Mouse (Mus musculus): Measurements from ENCODE around the gene Extl1. TPM values are rescaled to one million over a fixed set of nuclear protein-coding genes. Genes with fewer than 3 reads are reported as not detected.
"Not testable (repeated sequence)": the region's sequence is repeated elsewhere in the genome, so short reads cannot be mapped to it uniquely, and the experiment has no call there.

The Extl1 gene
- polyA plus RNA-seq, 1 experiment, result 13.0 TPM

GRCm38 (mm10) chr4:134348545-134348944, 35.1 kb downstream of the Extl1 start:
- DNase-seq, result no peak

DNA sequence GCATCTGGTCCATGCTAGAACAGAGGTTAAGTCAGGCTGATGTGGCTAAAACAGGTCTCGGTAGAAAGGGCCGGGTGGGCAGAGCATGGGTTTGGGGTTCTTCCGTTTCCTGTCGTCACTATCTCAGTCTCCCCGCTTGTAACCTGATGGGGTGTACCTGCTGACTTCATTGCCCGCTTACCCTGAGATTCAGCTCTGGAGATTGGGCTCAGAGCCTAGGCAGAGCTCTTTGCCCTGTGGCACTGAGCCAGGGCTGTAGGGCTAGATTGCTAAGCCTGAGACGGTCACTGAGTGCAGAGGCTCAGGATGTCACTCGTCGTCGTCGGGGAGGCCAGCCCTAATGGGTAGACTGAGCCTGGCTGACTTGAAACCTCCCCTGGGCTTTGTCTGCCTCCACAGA, 35.6 kb downstream of the Extl1 start:
- Histone ChIP-seq H3K27me3 (ENCODE audit: control insufficient read depth, insufficient read depth, low read length) (no peaks in the 10 kb centered on the region; the same call in 1 of the 2 replicates), H3K27ac (ENCODE audit: insufficient read depth, low read length) (no peak overlapping the region), H3K4me1 (ENCODE audit: control insufficient read depth, insufficient read depth, low read length) (no peaks in the 10 kb centered on the region; the same call in 1 of the 2 replicates), H3K4me3 (replicated peaks; ENCODE audit: insufficient read depth, low read depth, low read length) (no peak overlapping the region)
- DNase-seq, result no peak
- 38% methylated on average over 11 of the region's 11 CpGs for WGBS
- TF ChIP-seq CTCF (IDR thresholded peaks at IDR 0.05; ENCODE audit: borderline replicate concordance, insufficient read depth, low read depth, low read length) (no peak), POLR2A (IDR thresholded peaks at IDR 0.05; ENCODE audit: borderline replicate concordance, insufficient read depth, low read length) (no peak)

More at GRCm38 (mm10) chr4:134348545-134348944, 35.1 kb downstream of the Extl1 start:
- WGBS, result 66% methylated on average over 5 of the region's 5 CpGs
- TF ChIP-seq CTCF (IDR thresholded peaks at IDR 0.05; ENCODE audit: borderline replicate concordance, insufficient read depth, low read depth, low read length), result no peak
- TF ChIP-seq POLR2A (IDR thresholded peaks at IDR 0.05; ENCODE audit: borderline replicate concordance, insufficient read depth, low read length), result no peak
- no peak overlapping the region for H3K27ac ChIP-seq (ENCODE audit: insufficient read depth, low read length)
- H3K27me3 ChIP-seq (ENCODE audit: control insufficient read depth, insufficient read depth, low read length), result no peaks in the 10 kb centered on the region
- no peak overlapping the region for H3K4me3 ChIP-seq (replicated peaks; ENCODE audit: insufficient read depth, low read depth, low read length)
- no peaks in the 10 kb centered on the region for H3K4me1 ChIP-seq (ENCODE audit: control insufficient read depth, insufficient read depth, low read length)

DNA sequence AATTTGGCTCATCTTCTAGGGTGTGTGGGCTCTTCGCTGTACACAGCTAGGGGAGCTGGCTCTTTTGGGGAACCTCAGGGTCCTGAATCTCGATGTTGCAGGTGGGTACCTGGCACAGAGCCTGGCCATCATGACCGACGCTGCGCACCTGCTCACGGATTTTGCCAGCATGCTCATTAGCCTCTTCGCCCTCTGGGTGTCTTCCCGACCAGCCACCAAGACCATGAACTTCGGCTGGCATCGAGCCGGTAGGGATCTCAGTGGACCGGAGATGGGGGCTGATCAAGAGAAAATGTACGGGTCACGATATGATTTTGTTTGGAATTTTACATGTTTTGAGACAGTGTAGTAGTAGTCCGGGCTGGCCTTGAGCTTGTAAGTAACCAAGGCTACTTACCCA, 37.8 kb downstream of the Extl1 start:
- no peak for TF ChIP-seq CTCF (IDR thresholded peaks at IDR 0.05; ENCODE audit: borderline replicate concordance, insufficient read depth, low read depth, low read length)
- TF ChIP-seq POLR2A (IDR thresholded peaks at IDR 0.05; ENCODE audit: borderline replicate concordance, insufficient read depth, low read length), result no peak
- DNase-seq, result no peak
- WGBS, result 63% methylated on average over 15 of the region's 15 CpGs

DNA sequence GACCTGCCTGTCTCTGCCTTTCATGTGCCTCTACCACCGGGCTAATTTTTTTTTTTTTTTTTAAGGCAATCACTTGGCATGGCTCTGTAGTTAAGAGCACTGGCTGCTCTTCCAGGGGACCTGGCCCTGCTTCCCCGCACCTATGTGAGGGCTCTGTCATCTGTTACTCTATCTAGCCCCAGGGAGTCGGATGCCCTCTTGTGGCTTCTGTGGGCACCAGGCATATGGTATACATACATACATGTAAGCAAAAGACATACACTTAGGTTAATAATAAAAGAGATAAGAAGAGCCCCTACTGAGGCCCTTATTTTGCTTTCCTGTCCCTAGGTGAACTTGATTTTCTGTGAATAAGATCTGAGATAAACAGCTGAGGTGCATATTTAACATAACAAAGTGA, 39.0 kb downstream of the Extl1 start:
- Histone ChIP-seq H3K27me3 (ENCODE audit: control insufficient read depth, insufficient read depth, low read length) (peaks cover 2% of the 10 kb centered on the region; the same call in 1 of the 2 replicates), H3K4me3 (replicated peaks; ENCODE audit: insufficient read depth, low read depth, low read length) (no peak overlapping the region), H3K4me1 (ENCODE audit: control insufficient read depth, insufficient read depth, low read length) (no peaks in the 10 kb centered on the region; the same call in 1 of the 2 replicates), H3K27ac (ENCODE audit: insufficient read depth, low read length) (no peak overlapping the region)
- WGBS, result 61% methylated on average over 3 of the region's 3 CpGs
- DNase-seq, result no peak
- TF ChIP-seq CTCF (IDR thresholded peaks at IDR 0.05; ENCODE audit: borderline replicate concordance, insufficient read depth, low read depth, low read length), result no peak
- no peak for TF ChIP-seq POLR2A (IDR thresholded peaks at IDR 0.05; ENCODE audit: borderline replicate concordance, insufficient read depth, low read length)

More for the DNA sequence above, 37.8 kb downstream of the Extl1 start:
- Histone ChIP-seq H3K27ac (ENCODE audit: insufficient read depth, low read length) (no peak overlapping the region), H3K4me3 (replicated peaks; ENCODE audit: insufficient read depth, low read depth, low read length) (no peak overlapping the region), H3K4me1 (ENCODE audit: control insufficient read depth, insufficient read depth, low read length) (no peaks in the 10 kb centered on the region; the same call in 1 of the 2 replicates), H3K27me3 (ENCODE audit: control insufficient read depth, insufficient read depth, low read length) (peaks cover 2% of the 10 kb centered on the region; the same call in 1 of the 2 replicates)

- Histone ChIP-seq H3K4me1 (ENCODE audit: control insufficient read depth, insufficient read depth, low read length) (no peaks in the 10 kb centered on the region; the same call in 1 of the 2 replicates), H3K27ac (ENCODE audit: insufficient read depth, low read length) (no peak within 1 kb of the TSS), H3K4me3 (replicated peaks; ENCODE audit: insufficient read depth, low read depth, low read length) (no peak within 1 kb of the TSS), H3K27me3 (ENCODE audit: control insufficient read depth, insufficient read depth, low read length) (peaks cover 2% of the 10 kb centered on the region; the same call in 1 of the 2 replicates)
- WGBS, result 3% methylated on average over 61 of the region's 61 CpGs
- TF ChIP-seq POLR2A (IDR thresholded peaks at IDR 0.05; ENCODE audit: borderline replicate concordance, insufficient read depth, low read length) (no peak), CTCF (IDR thresholded peaks at IDR 0.05; ENCODE audit: borderline replicate concordance, insufficient read depth, low read depth, low read length) (no peak)
- DNase-seq, result no peak
These were observed 40.3 kb downstream of the Extl1 start, which contains the start of gene Slc30a2 for GRCm38 (mm10) chr4:134343071-134344031. Slc30a2 (plus strand) TSS chr4:134343181.

GRCm38 (mm10) chr4:134342213-134342779, 41.4 kb downstream of the Extl1 start:
- no peak for TF ChIP-seq POLR2A (IDR thresholded peaks at IDR 0.05; ENCODE audit: borderline replicate concordance, insufficient read depth, low read length)
- no peak for TF ChIP-seq CTCF (IDR thresholded peaks at IDR 0.05; ENCODE audit: borderline replicate concordance, insufficient read depth, low read depth, low read length)
- 49% methylated on average over 11 of the region's 11 CpGs for WGBS
- H3K4me1 ChIP-seq (ENCODE audit: control insufficient read depth, insufficient read depth, low read length), result no peaks in the 10 kb centered on the region; the same call in 1 of the 2 replicates
- H3K27ac ChIP-seq (ENCODE audit: insufficient read depth, low read length), result no peak overlapping the region
- no peak for DNase-seq
- peaks cover 2% of the 10 kb centered on the region; the same call in 1 of the 2 replicates for H3K27me3 ChIP-seq (ENCODE audit: control insufficient read depth, insufficient read depth, low read length)
- H3K4me3 ChIP-seq (replicated peaks; ENCODE audit: insufficient read depth, low read depth, low read length), result no peak overlapping the region

- WGBS, result 52% methylated on average over 6 of the region's 6 CpGs
- not testable (repeated sequence) for H3K4me3 ChIP-seq (replicated peaks; ENCODE audit: insufficient read depth, low read depth, low read length); DNase-seq; H3K27me3 ChIP-seq (ENCODE audit: control insufficient read depth, insufficient read depth, low read length); H3K27ac ChIP-seq (ENCODE audit: insufficient read depth, low read length); H3K4me1 ChIP-seq (ENCODE audit: control insufficient read depth, insufficient read depth, low read length)
These were observed 42.4 kb downstream of the Extl1 start for GRCm38 (mm10) chr4:134341231-134341630.
